Mouse (Mus musculus) CH12.LX (cell line): Measurements from ENCODE around the gene Sdccag8. TPM values are rescaled to one million over a fixed set of nuclear protein-coding genes. Genes with fewer than 3 reads are reported as not detected.

Experiments used
- DNase-seq: peaks from one replicate; pipeline ENCODE4 v3.0.0-alpha.2; 2013; ENCODE audit errors: extremely low read depth
- H3K27ac ChIP-seq: 2 replicates; pipeline ENCODE4 v1.5.1; 2012; ENCODE audit warnings: low read depth, mild to moderate bottlenecking, control low read depth, moderate library complexity; ENCODE audit not compliant: insufficient read depth
- H3K27me3 ChIP-seq: replicated peaks from 2 replicates; pipeline ENCODE3; 2012; ENCODE audit warnings: inconsistent platforms
- H3K36me3 ChIP-seq, 2 experiments: replicated peaks in 1 of 2; 2 replicates each; pipeline versions ENCODE3 to v1.6.1; 2012; ENCODE audit warnings: inconsistent platforms in 1 of 2, low read length in 1 of 2, mild to moderate bottlenecking in 1 of 2, mixed read lengths in 1 of 2, moderate library complexity in 1 of 2; ENCODE audit not compliant: control insufficient read depth in 1 of 2, insufficient read depth in 1 of 2
- H3K4me1 ChIP-seq, 2 experiments: 2 replicates each; pipeline ENCODE4 v1.6.1; 2012; ENCODE audit warnings: inconsistent platforms in 1 of 2, moderate library complexity in 1 of 2; ENCODE audit not compliant: insufficient read depth in 2 of 2, control insufficient read depth in 1 of 2
- H3K4me2 ChIP-seq: 2 replicates; pipeline ENCODE4 v1.6.1; 2012; ENCODE audit warnings: low read depth, mild to moderate bottlenecking, control low read depth; ENCODE audit not compliant: poor library complexity, insufficient read depth, severe bottlenecking
- H3K4me3 ChIP-seq, 3 experiments: fragments of 150-350 bp in 1 of 3; sonication (generic) in 1 of 3; replicated peaks in 1 of 3; 2 replicates each; pipeline versions ENCODE3 to v1.5.1; 2011 to 2012; ENCODE audit warnings: low read depth in 2 of 3, low read length in 2 of 3, mild to moderate bottlenecking in 2 of 3, moderate library complexity in 2 of 3, control low read depth in 1 of 3, improper control_type of control experiment in 1 of 3, inconsistent platforms in 1 of 3, mixed read lengths in 1 of 3; ENCODE audit not compliant: poor library complexity in 1 of 3
- H3K79me2 ChIP-seq: replicated peaks from 2 replicates; pipeline ENCODE4 v1.6.1; 2012; ENCODE audit warnings: mild to moderate bottlenecking, moderate library complexity; ENCODE audit not compliant: control insufficient read depth, poor library complexity, insufficient read depth, severe bottlenecking; ENCODE audit errors: extremely low read depth
- H3K9ac ChIP-seq: 2 replicates; pipeline ENCODE4 v1.6.1; 2012; ENCODE audit warnings: low read depth, mild to moderate bottlenecking, control low read depth, moderate library complexity; ENCODE audit not compliant: insufficient read depth
- H3K9me3 ChIP-seq: replicated peaks from 2 replicates; pipeline ENCODE3; 2012; ENCODE audit warnings: low read length, inconsistent platforms, mixed read lengths
- BHLHE40 ChIP-seq: IDR thresholded peaks from 2 replicates; pipeline ENCODE4 v1.6.1; 2011; ENCODE audit warnings: mild to moderate bottlenecking, low read depth, low read length, improper control_type of control experiment
- CHD1 ChIP-seq: IDR thresholded peaks from 2 replicates; pipeline ENCODE4 v1.6.1; 2012; ENCODE audit warnings: low read depth, low read length, improper control_type of control experiment, inconsistent platforms
- ELF1 ChIP-seq: IDR thresholded peaks from 2 replicates; pipeline ENCODE4 v1.6.1; 2014; ENCODE audit warnings: low read depth, mild to moderate bottlenecking, inconsistent platforms, low read length, improper control_type of control experiment
- EP300 ChIP-seq: IDR thresholded peaks from 2 replicates; pipeline ENCODE4 v1.6.1; 2011; ENCODE audit warnings: low read length, improper control_type of control experiment
- GABPA ChIP-seq: IDR thresholded peaks from 2 replicates; pipeline ENCODE4 v1.6.1; 2012; ENCODE audit warnings: low read depth, low read length, improper control_type of control experiment, inconsistent platforms; ENCODE audit not compliant: insufficient replicate concordance
- HCFC1 ChIP-seq: IDR thresholded peaks from 2 replicates; pipeline ENCODE4 v1.6.1; 2012; ENCODE audit warnings: low read depth, mild to moderate bottlenecking, inconsistent platforms, low read length, improper control_type of control experiment
- IRF4 ChIP-seq: IDR thresholded peaks from 2 replicates; pipeline ENCODE4 v1.6.1; 2014; ENCODE audit warnings: low read depth, mild to moderate bottlenecking, inconsistent platforms, low read length, improper control_type of control experiment
- MAZ ChIP-seq: IDR thresholded peaks from 2 replicates; pipeline ENCODE4 v1.6.1; 2012; ENCODE audit warnings: low read depth, mild to moderate bottlenecking, inconsistent platforms, low read length, improper control_type of control experiment, moderate library complexity
- MEF2A ChIP-seq: IDR thresholded peaks from 2 replicates; pipeline ENCODE4 v1.6.1; 2014; ENCODE audit warnings: low read depth, mild to moderate bottlenecking, inconsistent platforms, low read length, improper control_type of control experiment, borderline replicate concordance
- MXI1 ChIP-seq: IDR thresholded peaks from 2 replicates; pipeline ENCODE4 v1.6.1; 2011; ENCODE audit warnings: mild to moderate bottlenecking, low read depth, low read length, improper control_type of control experiment
- NRF1 ChIP-seq: IDR thresholded peaks from 2 replicates; pipeline ENCODE4 v1.6.1; 2014; ENCODE audit warnings: low read depth, mild to moderate bottlenecking, inconsistent platforms, low read length, improper control_type of control experiment, moderate library complexity
- PAX5 ChIP-seq: IDR thresholded peaks from 2 replicates; pipeline ENCODE4 v1.6.1; 2012; ENCODE audit warnings: low read length, inconsistent platforms, mixed read lengths
- POLR2A ChIP-seq: IDR thresholded peaks from 2 replicates; pipeline ENCODE4 v1.6.1; 2011; ENCODE audit warnings: low read depth, mild to moderate bottlenecking, improper control_type of control experiment, low read length
- POLR2AphosphoS2 ChIP-seq: IDR thresholded peaks from 2 replicates; pipeline ENCODE4 v1.6.1; 2011; ENCODE audit warnings: low read depth, low read length, improper control_type of control experiment
- SIN3A ChIP-seq: IDR thresholded peaks from 2 replicates; pipeline ENCODE4 v1.6.1; 2012; ENCODE audit warnings: low read length, improper control_type of control experiment, inconsistent platforms
- SMC3 ChIP-seq: IDR thresholded peaks from 2 replicates; pipeline ENCODE4 v1.6.1; 2011; ENCODE audit warnings: low read depth, low read length, improper control_type of control experiment
- TBP ChIP-seq: conservative IDR thresholded peaks from 2 replicates; pipeline ENCODE4 v1.6.1; 2011; ENCODE audit warnings: low read depth, low read length, improper control_type of control experiment
- TCF12 ChIP-seq: IDR thresholded peaks from 2 replicates; pipeline ENCODE4 v1.6.1; 2014; ENCODE audit warnings: low read depth, mild to moderate bottlenecking, inconsistent platforms, low read length, improper control_type of control experiment
- USF1 ChIP-seq: IDR thresholded peaks from 2 replicates; pipeline ENCODE4 v1.6.1; 2014; ENCODE audit warnings: low read depth, mild to moderate bottlenecking, inconsistent platforms, low read length, improper control_type of control experiment
- ZMIZ1 ChIP-seq: IDR thresholded peaks from 2 replicates; pipeline ENCODE4 v1.6.1; 2012; ENCODE audit warnings: low read depth, mild to moderate bottlenecking, inconsistent platforms, low read length, improper control_type of control experiment
- dilution Hi-C: fragments of 300-500 bp; cut with MboI; formaldehyde crosslinking; loops from 2 replicates; pipeline ENCODE4 v1.14.3; 2020; ENCODE audit warnings: low sequenced_read_pairs; ENCODE audit not compliant: extremely low pct_unique_long_range_greater_than_20kb, extremely low pct_ligation_motif_present
- in situ Hi-C: fragments of 300-500 bp; cut with MboI; formaldehyde crosslinking; loops from 3 replicates; pipeline ENCODE4 v1.14.3; 2019; ENCODE audit warnings: low sequenced_read_pairs, low pct_ligation_motif_present, low pct_unique_long_range_greater_than_20kb, mixed read lengths
- polyA plus RNA-seq: library from polyadenylated mRNA; unstranded; fragments of >175 nt; gene quantifications from 2 replicates; pipeline ENCODE4 v1.2.1, GENCODE M21; 2012; ENCODE audit warnings: low read depth; ENCODE audit not compliant: insufficient read length
- total RNA-seq, 2 experiments: library from RNA; depleted of rRNA; stranded (reverse); fragments of 300-350 nt in 1 of 2; fragments of >200 nt in 1 of 2; gene quantifications; 2 replicates each; pipeline ENCODE4 v1.2.3; 2012 to 2014

Gene Sdccag8
- total and polyA plus RNA-seq, 3 experiments, result 10.7 to 18.7 (median 10.9) TPM

- dilution Hi-C loops, result no loop called here
- Histone ChIP-seq H3K27me3 (no peaks in the 10 kb centered on the region), H3K4me2 (no peak overlapping the region), H3K9me3 (no peaks in the 10 kb centered on the region), H3K4me1 (peaks cover 21 to 50% of the 10 kb centered on the region in 2 experiments), H3K36me3 (peaks cover 5 to 12% of the 10 kb centered on the region in 2 experiments), H3K27ac (no peak overlapping the region), H3K79me2 (no peaks in the 10 kb centered on the region), H3K9ac (no peak overlapping the region), H3K4me3 (no peak overlapping the region)
- in situ Hi-C loops, result no loop called here
- no peak for DNase-seq
- TF ChIP-seq PAX5 (no peak), SIN3A (no peak), POLR2AphosphoS2 (no peak), CHD1 (no peak), ZMIZ1 (no peak), ELF1 (no peak), USF1 (no peak), TBP (no peak), BHLHE40 (no peak), SMC3 (no peak), TCF12 (no peak), EP300 (no peak), POLR2A (no peak), HCFC1 (no peak), GABPA (no peak), MXI1 (no peak), IRF4 (no peak), MAZ (no peak)
These were observed 177.0 kb downstream of the Sdccag8 start for GRCm38 (mm10) chr1:176991473-176991872.

GRCm38 (mm10) chr1:176992517-176992916 lies 178.1 kb downstream of the Sdccag8 start:
- in situ Hi-C loops, result no loop called here

More at GRCm38 (mm10) chr1:176992517-176992916, 178.1 kb downstream of the Sdccag8 start:
- no peak for DNase-seq
- Histone ChIP-seq H3K4me2 (no peak overlapping the region), H3K36me3 (peaks cover 5 to 11% of the 10 kb centered on the region in 2 experiments), H3K4me3 (no peak overlapping the region), H3K9me3 (no peaks in the 10 kb centered on the region), H3K4me1 (peaks cover 20 to 50% of the 10 kb centered on the region in 2 experiments), H3K27me3 (no peaks in the 10 kb centered on the region), H3K79me2 (no peaks in the 10 kb centered on the region), H3K9ac (no peak overlapping the region), H3K27ac (no peak overlapping the region)
- no peak for TF ChIP-seq MAZ
- TF ChIP-seq MEF2A, result no peak
- TF ChIP-seq CHD1, result no peak
- no peak for TF ChIP-seq ELF1
- no peak for TF ChIP-seq NRF1
- no peak for TF ChIP-seq ZMIZ1
- no peak for TF ChIP-seq HCFC1
- dilution Hi-C loops, result no loop called here
